Comparison of ENCODE assay signal across 15 mouse cellular contexts in the genomic region with DNA sequence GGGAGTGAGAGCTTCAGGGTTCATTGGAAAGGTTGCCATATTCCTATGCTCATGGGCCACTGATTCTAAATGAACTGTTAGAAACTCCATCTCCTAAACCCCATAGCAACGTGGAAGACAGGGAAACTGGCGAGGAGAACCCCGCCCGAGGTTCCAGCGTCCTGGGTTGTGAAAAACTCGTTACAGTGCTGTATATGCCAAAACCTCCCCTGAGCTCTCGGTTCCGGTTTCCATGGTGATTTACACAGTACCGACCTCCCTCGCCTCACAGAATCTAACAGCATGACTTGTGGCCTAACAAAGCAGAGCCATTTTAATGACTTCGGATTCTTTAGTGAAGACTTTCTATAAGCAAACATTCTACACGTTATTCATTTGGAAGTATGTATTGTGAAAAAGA.
DNase-seq lines count a peak whose midpoint lies in the region; ATAC-seq lines count a peak whose summit lies in the region.
"Had no signal": no experiment of that assay in that cellular context is flagged by ENCODE, and none has a peak within 500 bp of the region (broad histone marks: within the 10 kb centered on the region; RNA-seq: fewer than 3 reads in every experiment).

No protein-coding gene starts in this region.

- no peaks in the 10 kb centered on the region for H3K4me1 ChIP-seq in embryonic facial prominence, embryonic 11.5 days (ENCODE audit: control insufficient read depth, insufficient read depth, low read length)
- peaks cover 4% of the 10 kb centered on the region; the same call in 1 of the 2 replicates for H3K4me1 ChIP-seq in embryonic facial prominence, embryonic 10.5 days
- H3K4me1 ChIP-seq in hindbrain, embryonic 15.5 days (replicated peaks) = peaks cover 22% of the 10 kb centered on the region
- no peaks in the 10 kb centered on the region for H3K4me1 ChIP-seq in intestine, embryonic 15.5 days (replicated peaks)
- H3K4me1 ChIP-seq: embryonic facial prominence, embryonic 13.5 days had no signal

- no peaks in the 10 kb centered on the region for H3K27me3 ChIP-seq in embryonic facial prominence, embryonic 11.5 days (ENCODE audit: control insufficient read depth, insufficient read depth, low read length)
- no peaks in the 10 kb centered on the region for H3K27me3 ChIP-seq in embryonic facial prominence, embryonic 10.5 days (replicated peaks; ENCODE audit: low read depth, poor library complexity, severe bottlenecking)
- H3K27me3 ChIP-seq in hindbrain, embryonic 15.5 days = no peaks in the 10 kb centered on the region
- no peaks in the 10 kb centered on the region for H3K27me3 ChIP-seq in intestine, embryonic 15.5 days (replicated peaks)
- H3K27me3 ChIP-seq: embryonic facial prominence, embryonic 13.5 days; heart, embryonic 13.5 days; limb, embryonic 12.5 days; Patski had no signal

- no peak overlapping the region for H3K27ac ChIP-seq in embryonic facial prominence, embryonic 11.5 days (replicated peaks; ENCODE audit: low read depth, low read length)
- H3K27ac ChIP-seq in embryonic facial prominence, embryonic 10.5 days (replicated peaks) = no peak overlapping the region
- peak overlapping the region; percentile 34; the same call in 1 of the 2 replicates for H3K27ac ChIP-seq in hindbrain, embryonic 15.5 days (replicated peaks)
- no peak overlapping the region for H3K27ac ChIP-seq in intestine, embryonic 15.5 days
- H3K27ac ChIP-seq: embryonic facial prominence, embryonic 13.5 days; heart, embryonic 13.5 days; limb, embryonic 12.5 days; macrophage had no signal

- no peaks in the 10 kb centered on the region; the same call in 1 of the 2 replicates for H3K36me3 ChIP-seq in embryonic facial prominence, embryonic 11.5 days (replicated peaks; ENCODE audit: control insufficient read depth, insufficient read depth, low read depth, low read length)
- H3K36me3 ChIP-seq in embryonic facial prominence, embryonic 10.5 days (replicated peaks) = peaks cover 17% of the 10 kb centered on the region
- peaks cover 11% of the 10 kb centered on the region for H3K36me3 ChIP-seq in hindbrain, embryonic 15.5 days
- no peaks in the 10 kb centered on the region for H3K36me3 ChIP-seq in intestine, embryonic 15.5 days

- no peak for ATAC-seq in embryonic facial prominence, embryonic 11.5 days (replicated peaks; ENCODE audit: insufficient number of reproducible peaks, low FRiP score, low TSS enrichment, low read depth)
- ATAC-seq in hindbrain, embryonic 15.5 days (ENCODE audit: low FRiP score, low read depth) = peak; percentile 81; the same call in 1 of the 2 replicates
- no peak for ATAC-seq in intestine, embryonic 15.5 days
- ATAC-seq: Patski had no signal

- no peak overlapping the region for H3K9ac ChIP-seq in embryonic facial prominence, embryonic 11.5 days (replicated peaks; ENCODE audit: low read length)
- no peak overlapping the region for H3K9ac ChIP-seq in hindbrain, embryonic 15.5 days
- H3K9ac ChIP-seq in intestine, embryonic 15.5 days = no peak overlapping the region
- H3K9ac ChIP-seq: embryonic facial prominence, embryonic 13.5 days; heart, embryonic 13.5 days; limb, embryonic 12.5 days had no signal

- H3K4me2 ChIP-seq in embryonic facial prominence, embryonic 11.5 days (ENCODE audit: low read depth, low read length) = no peak overlapping the region
- peak overlapping the region; percentile 31 for H3K4me2 ChIP-seq in hindbrain, embryonic 15.5 days
- H3K4me2 ChIP-seq in intestine, embryonic 15.5 days (replicated peaks) = no peak overlapping the region
- H3K4me2 ChIP-seq: embryonic facial prominence, embryonic 13.5 days; heart, embryonic 13.5 days; limb, embryonic 12.5 days had no signal

- no peak overlapping the region for H3K4me3 ChIP-seq in embryonic facial prominence, embryonic 11.5 days (ENCODE audit: low read depth, low read length)
- H3K4me3 ChIP-seq in embryonic facial prominence, embryonic 10.5 days = no peak overlapping the region
- H3K4me3 ChIP-seq in hindbrain, embryonic 15.5 days = no peak overlapping the region
- no peak overlapping the region for H3K4me3 ChIP-seq in intestine, embryonic 15.5 days (replicated peaks)
- H3K4me3 ChIP-seq: embryonic facial prominence, embryonic 13.5 days; heart, embryonic 13.5 days; limb, embryonic 12.5 days had no signal

- DNase-seq in embryonic facial prominence, embryonic 11.5 days (ENCODE audit: low spot score) = peak; percentile 16
- no peak for DNase-seq in embryonic facial prominence, embryonic 10.5 days (ENCODE audit: low spot score)
- DNase-seq in right cerebral cortex, postnatal 10 days (ENCODE audit: low spot score in 2 of 2) = peak; percentile 34 to 51
- DNase-seq in right cerebral cortex, postnatal 25 days = no peak
- peak; percentile 34 for DNase-seq in retina, postnatal 1 day
- no peak for DNase-seq in kidney, postnatal 10 days
- DNase-seq: B cell, adult 2 months; kidney, postnatal 14 days had no signal

- H3K9me3 ChIP-seq in embryonic facial prominence, embryonic 11.5 days (replicated peaks; ENCODE audit: control insufficient read depth, low read length) = no peaks in the 10 kb centered on the region
- H3K9me3 ChIP-seq in embryonic facial prominence, embryonic 10.5 days = no peaks in the 10 kb centered on the region
- no peaks in the 10 kb centered on the region for H3K9me3 ChIP-seq in hindbrain, embryonic 15.5 days
- H3K9me3 ChIP-seq in intestine, embryonic 15.5 days = no peaks in the 10 kb centered on the region
- H3K9me3 ChIP-seq: embryonic facial prominence, embryonic 13.5 days; heart, embryonic 13.5 days; limb, embryonic 12.5 days had no signal

- WGBS in embryonic facial prominence, embryonic 11.5 days = 62% methylated on average over 12 of the region's 12 CpGs
- WGBS in embryonic facial prominence, embryonic 10.5 days = 72% methylated on average over 12 of the region's 12 CpGs
- WGBS in hindbrain, embryonic 15.5 days = 16% methylated on average over 12 of the region's 12 CpGs
- 60% methylated on average over 12 of the region's 12 CpGs for WGBS in intestine, embryonic 15.5 days

Comparison
In these comparisons a context has a peak if more than half of its experiments do, and no peak if none do; other contexts are left out.
1. DNase-seq: peak in embryonic facial prominence, embryonic 11.5 days (single experiment), right cerebral cortex, postnatal 10 days (2 of 2) and retina, postnatal 1 day (single experiment); none in embryonic facial prominence, embryonic 10.5 days (single experiment), right cerebral cortex, postnatal 25 days (single experiment) and kidney, postnatal 10 days (single experiment).